Mouse (Mus musculus): ENCODE data around the gene Gpld1.

DNA sequence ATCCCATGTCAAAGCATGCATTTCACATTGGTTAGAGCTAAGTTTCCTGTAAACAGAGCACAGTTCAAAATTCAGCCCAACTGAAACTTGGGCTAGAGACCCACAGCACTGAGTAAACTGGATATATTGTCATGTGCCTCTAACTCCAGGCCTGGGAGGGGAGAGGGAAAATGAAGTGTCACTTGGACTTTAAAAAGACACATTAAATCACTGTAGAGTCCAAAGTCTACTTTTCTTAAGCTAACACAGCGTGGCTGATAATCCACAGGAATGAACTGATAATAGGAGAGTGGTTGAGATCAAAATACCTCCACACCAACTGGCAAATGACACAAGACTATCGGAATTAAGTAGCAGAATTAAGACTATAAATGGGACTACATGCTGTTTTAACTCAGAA, 56.6 kb downstream of the Gpld1 start:
- TF ChIP-seq POLR2A (IDR thresholded peaks at IDR 0.05; ENCODE audit: low read depth, low read length) (no peak), CTCF (IDR thresholded peaks at IDR 0.05; ENCODE audit: extremely low read depth, insufficient read depth, insufficient read length, insufficient replicate concordance) (no peak)
